Mouse (Mus musculus): ENCODE measurements around the gene Nrxn3.

Gene Nrxn3

DNA sequence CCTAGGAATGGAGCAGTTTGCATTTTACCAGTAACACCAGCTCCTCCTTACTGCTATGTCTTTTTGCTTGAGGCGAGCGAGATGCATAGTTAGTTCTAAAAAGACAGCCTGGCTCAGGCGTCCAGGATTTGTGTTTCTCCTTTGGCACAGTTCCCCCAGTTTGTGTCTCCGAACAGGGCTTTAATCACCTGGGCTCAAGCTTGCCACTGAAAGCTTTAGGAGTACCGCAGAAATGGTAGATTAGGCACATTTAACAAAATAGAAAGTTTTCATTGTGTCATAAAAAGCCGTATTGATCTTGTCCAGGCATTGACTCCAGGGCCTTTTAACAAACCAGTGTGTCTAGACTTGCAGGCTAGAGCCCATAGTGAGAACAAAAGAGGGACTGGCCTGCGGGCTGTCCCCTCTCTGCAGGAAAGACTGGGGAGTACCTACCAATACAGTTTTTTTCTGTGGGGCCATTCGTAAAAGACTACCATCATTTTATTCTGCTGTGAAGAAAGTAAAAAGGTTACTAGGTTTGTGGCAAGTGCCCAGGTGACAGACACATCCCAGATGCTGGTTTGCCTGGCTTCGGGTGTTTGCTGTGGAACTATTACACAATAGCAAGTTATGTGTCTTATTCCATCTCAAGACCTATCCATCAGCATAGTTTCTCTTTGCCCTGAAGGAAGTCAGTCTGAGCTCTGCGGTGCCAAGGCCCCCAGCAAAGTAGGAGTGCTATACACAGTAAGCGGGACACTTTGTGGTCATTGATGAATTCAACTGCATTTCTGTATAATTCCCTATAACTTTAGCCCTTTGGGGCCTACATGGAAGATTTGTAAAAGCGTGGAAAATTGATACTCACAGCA lies 451.9 kb downstream of the Nrxn3 start:
- DNase-seq (ENCODE audit: low read depth, low spot score) = peak; percentile 35

DNA sequence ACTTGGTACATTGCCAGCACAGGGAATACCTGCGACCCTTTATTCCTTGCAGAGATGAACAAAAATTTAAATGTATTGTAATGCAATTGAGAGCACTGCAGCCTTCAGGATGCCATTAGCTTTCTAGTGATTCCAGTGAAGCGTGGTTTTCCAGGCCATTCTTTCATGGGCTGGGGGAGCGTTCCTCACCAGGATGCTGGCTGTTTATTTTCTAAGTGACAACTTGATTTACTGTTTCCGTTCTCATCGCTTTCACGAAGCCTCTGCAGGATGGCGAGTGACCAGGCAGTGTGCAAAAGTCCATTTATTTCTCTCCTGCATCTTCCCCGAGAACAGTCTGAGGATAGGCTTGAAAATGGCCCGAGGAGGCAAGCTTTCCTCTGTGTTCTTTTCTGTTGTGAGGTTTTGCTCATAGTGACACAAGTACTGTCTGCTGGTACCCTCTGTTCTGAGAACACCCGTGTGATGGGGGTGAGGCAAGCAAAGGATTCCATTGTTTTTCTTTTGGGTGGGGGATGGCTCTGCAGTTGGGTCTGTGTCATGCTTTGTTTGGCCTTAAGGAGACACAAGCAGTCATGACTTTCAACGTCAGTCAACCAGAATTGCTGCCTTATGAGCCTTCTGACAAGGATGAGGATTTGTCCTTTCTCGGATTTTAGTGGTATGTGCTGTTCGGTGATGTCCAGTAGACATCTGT lies 457.4 kb downstream of the Nrxn3 start:
- DNase-seq (ENCODE audit: low read depth, low spot score) = peak; percentile 39

DNA sequence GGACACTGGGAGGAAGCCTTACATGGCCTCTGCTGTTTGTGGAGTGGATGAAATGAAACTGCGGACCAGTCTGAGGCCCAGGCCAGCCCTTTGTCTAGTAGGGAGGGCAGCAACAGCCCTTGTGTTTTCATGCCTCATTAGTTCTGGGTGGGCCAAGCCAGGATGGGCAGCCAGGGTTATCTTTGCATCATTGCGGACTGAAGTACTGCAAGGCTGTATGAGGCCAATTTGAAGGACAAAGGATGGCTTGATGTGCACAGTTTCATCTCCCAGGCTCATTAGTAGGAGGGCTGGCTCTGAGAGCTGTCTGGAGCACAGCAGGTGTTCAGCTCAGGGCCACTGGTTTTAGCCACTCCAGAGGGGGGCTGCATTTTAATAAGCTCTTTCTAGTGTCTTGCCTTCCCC lies 458.5 kb downstream of the Nrxn3 start:
- DNase-seq (ENCODE audit: low read depth, low spot score) = no peak

DNA sequence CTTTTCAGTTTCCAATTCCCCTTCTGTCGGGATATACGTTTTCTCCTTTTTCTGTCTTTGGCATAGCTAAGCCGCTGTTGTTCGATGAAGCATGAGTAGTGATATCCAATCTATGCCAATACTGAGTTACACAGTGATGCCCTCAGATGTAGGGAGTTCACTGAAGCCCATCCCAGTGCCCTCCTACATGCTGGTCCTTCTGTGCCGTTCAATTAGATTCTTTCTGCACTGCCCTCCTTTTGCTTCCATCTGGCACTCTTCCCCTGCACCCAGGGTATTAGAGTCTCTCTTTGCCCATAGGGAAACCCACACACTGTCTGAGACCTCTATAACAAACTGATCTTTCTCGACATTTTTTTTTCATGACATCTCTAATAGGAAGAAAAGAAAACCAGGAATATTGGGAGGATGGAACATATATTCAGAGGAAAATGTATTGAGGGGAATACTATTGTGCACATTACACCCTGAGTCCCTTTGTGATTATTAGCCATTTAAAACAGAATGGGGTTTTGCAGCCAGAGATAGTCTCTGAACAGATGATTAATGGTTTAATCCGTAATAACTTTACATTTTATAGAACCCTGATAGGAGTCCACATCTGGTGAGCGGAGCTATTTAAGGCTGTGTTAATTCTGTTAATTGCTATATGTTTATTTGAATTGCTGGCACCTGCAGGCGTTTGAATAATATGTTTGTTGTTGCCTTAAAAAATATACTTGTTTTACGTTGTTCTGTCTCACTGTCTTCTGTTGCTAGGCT lies 476.3 kb downstream of the Nrxn3 start:
- DNase-seq (ENCODE audit: low read depth, low spot score) = no peak

DNA sequence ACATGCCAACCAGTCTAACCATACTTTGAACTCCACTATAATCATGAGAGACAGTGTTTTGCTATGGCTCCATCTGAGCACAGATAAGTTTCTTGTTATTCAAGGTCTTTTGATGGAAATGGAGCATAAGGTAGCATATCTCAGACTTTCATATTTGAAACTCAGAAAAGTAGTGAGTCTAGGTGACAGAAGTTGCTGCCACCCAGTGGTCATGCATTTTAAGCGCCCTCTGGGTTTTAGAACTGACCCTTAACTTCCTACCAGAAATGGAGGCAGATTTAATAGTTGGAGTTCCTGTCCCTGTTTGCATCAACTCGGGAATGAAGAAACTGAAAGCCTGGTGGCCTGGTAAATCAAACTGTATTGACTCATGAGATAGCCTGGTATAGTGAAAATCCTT lies 488.9 kb downstream of the Nrxn3 start:
- DNase-seq (ENCODE audit: low read depth, low spot score) = peak; percentile 20

DNA sequence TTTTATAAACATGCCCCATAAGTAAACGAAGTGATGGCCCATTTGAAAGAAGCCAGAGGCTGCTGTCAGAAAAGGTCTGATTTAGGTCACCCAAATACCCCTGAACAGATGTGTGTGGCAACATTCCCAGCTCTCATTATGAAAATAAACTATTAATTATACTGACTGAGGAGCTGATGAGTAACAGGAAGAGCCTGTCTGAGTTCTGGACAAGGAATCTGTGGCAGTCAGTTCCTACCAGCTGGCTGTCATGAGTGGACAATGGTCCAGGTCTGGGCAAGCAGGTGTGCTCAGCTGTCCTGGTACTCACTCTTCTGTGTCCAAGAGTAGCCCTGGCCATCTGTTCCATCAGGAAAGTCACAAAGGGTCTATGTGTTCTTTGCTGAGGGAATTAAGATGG lies 517.1 kb downstream of the Nrxn3 start:
- peak; percentile 14 for DNase-seq (ENCODE audit: low read depth, low spot score)

DNA sequence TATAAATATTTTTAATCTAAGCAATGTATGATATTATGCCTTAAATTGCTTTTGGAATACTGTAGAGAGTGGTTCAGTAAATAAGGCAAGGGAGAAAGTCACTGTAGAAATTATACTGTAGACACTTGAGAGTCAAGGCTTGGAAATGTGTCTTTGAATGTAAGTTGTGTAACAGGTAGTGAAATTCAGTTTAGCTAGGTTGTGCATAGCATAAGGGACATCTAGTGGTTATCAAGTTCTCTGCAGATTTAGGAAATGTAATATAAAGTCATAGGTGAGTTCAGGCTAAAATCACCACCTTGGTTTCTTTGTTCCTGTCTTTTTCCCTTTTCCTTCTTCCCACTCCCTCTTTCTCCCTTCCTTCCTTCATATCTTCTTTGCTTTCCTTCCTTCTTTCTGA lies 518.9 kb downstream of the Nrxn3 start:
- peak; percentile 55 for DNase-seq (ENCODE audit: low read depth, low spot score)

DNA sequence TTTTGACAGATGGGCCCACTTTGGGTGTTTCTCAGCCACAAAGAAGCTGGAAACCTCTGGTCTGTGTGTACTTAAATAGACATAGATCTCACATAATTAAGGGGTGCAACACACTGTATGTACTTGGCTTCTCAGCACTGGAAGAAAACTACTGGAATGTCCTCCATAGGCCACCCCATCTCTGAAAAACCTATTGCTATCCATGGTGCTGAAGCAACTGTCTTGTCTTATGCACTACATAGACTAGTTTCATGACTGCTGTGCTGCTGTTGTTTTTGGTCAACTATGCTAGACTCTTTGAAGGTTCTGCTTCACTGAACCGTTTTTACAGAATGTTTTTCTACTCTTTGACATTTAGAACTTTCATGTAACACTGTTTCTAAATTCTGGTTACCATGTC lies 519.8 kb downstream of the Nrxn3 start:
- DNase-seq (ENCODE audit: low read depth, low spot score) = no peak

DNA sequence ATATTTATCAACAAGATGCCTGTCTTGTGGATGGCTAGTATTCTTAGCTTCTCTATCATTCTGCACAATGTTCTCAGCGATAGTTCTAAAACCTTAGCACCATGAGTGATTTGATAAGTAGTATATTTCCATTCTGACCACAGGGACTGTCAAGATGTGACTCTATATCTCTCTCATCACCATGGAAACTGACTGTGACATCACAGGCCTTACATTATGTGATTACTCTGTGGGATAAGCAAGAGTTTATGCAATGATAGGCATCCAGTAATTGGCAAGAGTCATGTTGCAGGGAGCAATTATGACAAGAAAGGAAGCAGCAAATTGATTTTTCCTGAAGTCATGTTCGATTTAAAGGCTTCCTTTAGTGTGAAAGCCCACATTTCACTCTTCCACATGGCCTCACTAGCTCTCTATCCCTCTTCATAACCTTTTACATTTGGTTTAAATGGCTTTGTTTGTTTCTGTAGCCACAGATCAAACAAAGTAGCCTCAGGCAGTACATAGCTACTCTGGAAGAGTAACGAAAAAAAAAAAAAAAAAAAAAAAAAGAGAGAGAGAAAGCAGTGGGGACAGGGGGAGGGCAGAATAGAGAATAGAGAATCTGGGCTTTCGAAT lies 532.7 kb downstream of the Nrxn3 start:
- peak; percentile 19 for DNase-seq (ENCODE audit: low read depth, low spot score)

DNA sequence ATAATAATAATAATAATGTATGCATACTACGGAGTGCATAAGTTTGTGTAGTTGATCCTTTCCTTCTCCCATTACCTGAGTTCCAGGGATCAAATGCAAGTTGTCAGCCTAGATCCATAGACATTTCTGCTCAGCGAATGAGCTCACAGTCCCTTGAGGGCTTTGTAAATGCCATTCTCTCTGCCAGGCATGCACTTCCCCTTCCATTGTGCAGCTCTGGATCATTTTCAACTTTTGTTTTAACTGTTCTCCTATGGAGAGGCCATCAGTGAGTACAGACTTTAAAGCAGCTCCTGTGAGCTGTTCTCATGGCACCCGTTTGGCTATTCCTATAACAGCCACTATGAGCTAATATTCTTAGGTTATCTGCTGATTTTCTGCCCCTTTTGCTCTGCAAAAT lies 536.2 kb downstream of the Nrxn3 start:
- DNase-seq (ENCODE audit: low read depth, low spot score) = no peak

DNA sequence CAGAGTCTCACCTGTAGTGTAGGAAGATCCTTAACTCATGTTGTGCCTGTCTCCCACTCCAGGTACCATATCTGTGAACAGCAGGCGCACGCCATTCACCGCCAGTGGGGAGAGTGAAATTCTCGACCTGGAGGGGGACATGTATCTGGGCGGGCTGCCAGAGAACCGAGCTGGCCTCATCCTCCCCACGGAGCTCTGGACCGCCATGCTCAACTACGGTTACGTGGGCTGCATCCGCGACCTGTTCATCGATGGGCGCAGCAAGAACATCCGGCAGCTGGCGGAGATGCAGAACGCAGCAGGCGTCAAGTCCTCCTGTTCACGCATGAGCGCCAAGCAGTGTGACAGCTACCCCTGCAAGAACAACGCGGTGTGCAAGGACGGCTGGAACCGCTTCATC lies 537.4 kb downstream of the Nrxn3 start:
- DNase-seq (ENCODE audit: low read depth, low spot score) = no peak

DNA sequence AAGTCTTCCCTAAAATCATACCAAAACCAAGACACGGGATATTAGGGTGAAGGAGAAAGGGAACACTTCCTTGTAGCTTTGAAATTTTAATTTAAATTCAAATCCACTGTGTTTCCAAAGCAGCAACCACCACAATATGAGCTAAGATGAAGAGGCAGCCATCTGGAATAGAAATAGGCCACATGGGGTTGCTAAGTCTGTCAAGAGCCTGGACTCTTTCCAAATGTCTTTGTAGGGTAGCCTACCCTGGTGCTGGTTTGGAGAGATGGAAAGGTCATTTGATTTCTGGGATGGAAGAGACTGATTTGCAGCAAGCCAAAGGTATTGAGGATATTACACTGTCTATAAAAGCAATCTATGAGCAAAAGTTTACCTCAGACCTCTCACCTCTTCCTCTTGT lies 539.6 kb downstream of the Nrxn3 start:
- DNase-seq (ENCODE audit: low read depth, low spot score) = peak; percentile 52

DNA sequence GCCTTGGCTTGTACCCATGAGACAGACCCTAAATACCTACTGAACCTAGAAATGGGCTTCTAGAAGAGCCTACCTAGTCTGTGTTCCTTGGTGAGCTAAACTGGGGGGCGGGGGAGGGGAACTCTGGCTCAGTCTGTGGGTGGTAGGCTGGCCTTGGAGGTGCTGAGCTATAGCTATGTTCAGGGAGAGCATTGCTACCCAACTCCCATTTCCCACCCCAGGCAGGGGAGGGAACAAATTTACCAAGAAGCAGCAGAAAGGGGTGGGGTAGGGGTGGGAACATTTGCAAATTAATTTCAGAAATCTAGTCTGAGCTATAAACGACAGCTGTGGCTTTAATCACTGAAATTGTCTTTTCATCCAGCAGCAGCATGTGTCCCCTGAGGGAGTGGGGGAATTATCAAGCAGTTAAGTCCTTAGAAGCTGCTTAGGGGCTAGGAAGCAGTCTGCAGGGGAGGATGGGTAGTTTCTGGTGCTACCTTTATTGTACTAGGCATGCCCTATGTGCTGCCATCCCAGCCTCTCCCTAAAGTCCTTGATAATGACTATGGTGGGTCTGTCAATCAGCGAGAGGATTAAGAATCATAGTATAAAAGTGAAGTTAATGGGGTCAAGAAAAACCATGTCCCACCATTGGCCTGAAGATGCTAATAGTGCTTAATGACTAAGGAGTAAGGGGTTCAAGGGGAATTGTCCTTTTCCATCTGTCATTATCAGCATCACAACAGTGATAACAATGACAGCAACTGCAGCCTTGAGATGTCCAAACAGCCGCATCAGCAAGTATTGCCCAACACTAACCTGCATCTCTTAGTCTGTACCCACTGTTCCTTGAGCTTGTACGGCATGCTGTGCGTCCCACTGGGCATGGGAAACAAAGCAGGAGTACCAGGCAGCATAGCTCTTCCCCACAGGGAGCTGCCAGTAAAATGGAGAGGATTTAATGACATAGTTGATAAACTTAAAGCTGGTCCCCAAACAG lies 560.0 kb downstream of the Nrxn3 start:
- peak; percentile 47 for DNase-seq (ENCODE audit: low read depth, low spot score)

DNA sequence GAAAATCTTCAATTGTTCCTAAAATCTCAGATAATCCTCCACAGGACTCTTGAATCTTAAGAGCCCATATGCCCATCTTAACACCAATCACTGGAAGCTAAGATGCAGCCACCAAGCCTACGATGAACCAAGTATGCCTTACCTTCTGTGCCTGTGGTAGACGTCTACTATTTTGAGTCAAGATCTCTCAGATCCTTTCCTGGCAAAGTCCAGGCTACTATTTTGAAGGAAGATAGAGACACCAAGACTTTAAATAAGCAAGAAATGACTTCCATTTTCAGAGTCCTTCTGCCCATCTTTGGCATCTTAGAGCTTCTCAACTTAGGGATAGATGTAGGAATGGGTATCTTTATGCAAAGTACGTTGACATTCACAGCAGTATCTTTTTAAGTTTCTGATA lies 561.7 kb downstream of the Nrxn3 start:
- DNase-seq (ENCODE audit: low read depth, low spot score) = peak; percentile 67

DNA sequence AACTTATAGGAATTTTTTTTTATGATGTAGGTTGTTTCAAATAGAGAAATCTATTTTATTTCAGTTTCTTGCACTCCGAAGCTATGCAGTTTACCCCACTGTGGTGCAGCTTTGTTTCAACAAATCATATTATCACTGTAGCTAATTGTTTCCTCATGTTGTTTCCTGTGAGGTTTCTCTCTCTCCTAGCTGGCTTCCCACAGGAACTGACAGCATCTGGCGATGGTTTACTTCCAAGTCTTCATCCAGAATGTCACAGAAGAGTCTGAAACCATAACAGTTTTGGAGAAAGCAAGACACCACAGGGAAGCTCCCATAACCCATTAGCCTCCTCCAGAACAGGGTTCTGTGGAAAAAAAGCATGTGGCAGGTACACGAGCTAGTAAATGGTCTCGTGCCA lies 564.4 kb downstream of the Nrxn3 start:
- peak; percentile 65 for DNase-seq (ENCODE audit: low read depth, low spot score)

DNA sequence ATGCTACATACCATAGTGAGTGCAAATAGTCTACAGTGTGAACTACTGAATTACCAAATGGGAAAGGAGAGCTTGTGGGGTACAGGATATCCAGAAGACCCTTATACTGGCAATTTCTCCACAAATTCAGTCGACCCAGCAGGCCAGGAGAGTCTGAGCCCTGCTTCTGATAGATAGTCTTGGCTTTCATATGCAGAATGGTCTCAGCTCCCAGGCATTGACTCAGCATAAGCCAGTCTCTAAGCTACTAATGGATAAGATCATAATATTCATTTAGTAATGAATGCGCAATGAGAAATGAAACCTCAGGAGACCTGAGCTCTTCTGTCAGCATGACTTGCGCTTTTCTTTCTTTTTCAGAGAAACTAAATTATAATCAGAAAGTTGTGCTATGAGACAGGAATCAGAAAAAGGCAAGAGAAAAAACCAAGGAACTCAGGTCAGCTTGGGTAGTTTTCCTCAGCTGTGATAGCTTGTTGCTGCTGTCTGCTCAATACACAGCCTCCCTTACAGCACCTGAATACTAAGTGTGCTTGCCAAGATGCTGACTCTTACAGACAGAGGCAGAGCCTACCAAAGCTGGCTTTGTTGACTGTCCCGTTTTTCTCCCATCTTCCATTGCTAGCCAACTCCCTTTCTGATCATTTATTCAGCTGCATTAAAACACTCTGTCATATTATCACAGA lies 567.1 kb downstream of the Nrxn3 start:
- peak; percentile 71 for DNase-seq (ENCODE audit: low read depth, low spot score)

DNA sequence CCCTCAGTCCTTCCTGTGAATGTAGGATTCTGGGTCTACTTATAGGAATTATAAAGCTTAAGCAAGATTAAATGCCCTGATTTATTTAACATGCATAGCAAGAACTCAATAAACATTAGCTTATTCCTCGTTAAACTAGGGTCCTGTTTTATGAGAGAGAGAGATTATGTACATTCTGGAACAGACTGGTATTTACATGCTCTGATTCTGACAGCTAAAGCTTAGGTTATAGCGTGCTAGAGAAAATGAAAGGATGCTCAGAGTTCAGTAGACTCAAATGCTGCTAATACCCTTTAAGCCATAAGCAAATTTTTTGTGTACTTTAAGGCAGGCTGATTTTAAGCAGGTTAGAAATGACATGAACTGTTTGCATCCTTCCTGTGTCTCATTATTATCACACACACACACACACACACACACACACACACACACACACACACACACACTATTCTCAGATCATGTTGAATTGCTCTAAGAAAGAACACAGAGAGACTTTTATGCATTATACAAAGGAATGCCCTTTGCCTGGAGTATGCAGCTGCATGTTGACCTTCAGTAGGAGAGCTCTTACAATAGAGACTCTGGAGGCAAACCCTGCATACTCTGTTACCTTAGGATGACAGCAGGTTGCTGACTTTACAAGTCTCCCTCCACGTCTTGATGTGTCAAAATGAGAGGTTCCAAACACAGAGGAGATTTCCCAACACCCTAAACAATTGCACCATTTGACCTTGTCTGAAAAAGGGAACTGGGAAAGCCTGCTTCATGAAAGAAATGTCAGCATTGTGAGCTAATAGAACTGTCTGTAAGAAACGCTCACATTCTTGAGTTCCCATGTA lies 568.3 kb downstream of the Nrxn3 start:
- peak; percentile 21 for DNase-seq (ENCODE audit: low read depth, low spot score)

DNA sequence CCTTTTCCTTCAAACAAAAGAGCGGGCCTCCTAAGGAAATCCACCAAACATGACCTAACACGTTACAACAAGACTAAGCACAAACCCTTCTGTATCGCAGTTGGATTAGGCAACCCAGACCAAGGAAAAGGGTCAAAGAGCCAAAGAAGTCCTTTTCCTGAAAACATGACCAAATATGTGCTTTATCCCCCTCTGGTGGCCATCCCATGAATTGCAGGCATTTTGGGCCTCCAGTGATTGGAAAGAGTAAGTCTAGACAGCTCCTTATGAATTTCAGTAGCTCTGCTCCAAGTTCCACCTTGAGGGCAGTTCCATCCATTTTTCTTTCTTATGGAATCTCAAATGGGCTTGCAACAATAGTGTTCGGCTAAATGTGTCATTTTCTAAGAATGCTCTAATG lies 579.3 kb downstream of the Nrxn3 start:
- peak; percentile 81 for DNase-seq (ENCODE audit: low read depth, low spot score)

DNA sequence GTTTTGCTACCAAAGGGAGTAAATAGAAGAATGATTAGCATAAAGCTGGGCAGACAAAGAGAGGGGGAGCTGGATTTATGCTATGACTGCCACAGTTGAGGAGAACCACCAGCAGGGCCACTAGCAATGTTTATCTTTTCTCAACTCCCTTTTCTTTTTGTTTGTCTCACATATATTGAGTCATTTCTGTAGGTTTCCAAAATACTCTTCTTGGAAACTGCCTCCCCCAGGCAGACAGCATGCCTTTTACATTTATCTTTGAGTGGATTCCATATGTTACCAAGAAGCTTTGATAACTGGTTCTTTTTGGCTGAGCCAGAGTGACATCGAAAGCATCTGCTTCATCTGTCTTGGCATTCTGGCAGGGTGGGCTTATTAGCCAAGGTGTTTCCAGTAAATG lies 587.5 kb downstream of the Nrxn3 start:
- DNase-seq (ENCODE audit: low read depth, low spot score) = peak; percentile 58

Data from brain, adult 2 months (tissue).